Mouse (Mus musculus) C2C12 (cell line): ENCODE measurements around the gene Ndufs7.

Experiments used
- CEBPB ChIP-seq: IDR thresholded peaks from one replicate; pipeline ENCODE4 v1.6.1; 2011; ENCODE audit warnings: low read depth, mild to moderate bottlenecking, control low read depth, moderate library complexity
- CTCF ChIP-seq: IDR thresholded peaks from one replicate; pipeline ENCODE4 v1.5.1; 2011; ENCODE audit not compliant: control insufficient read depth, insufficient read depth, insufficient read length
- FOSL1 ChIP-seq: IDR thresholded peaks from one replicate; pipeline ENCODE4 v1.8.0; 2011; ENCODE audit warnings: mild to moderate bottlenecking, low read length; ENCODE audit not compliant: poor library complexity, insufficient read depth, severe bottlenecking
- MAX ChIP-seq: IDR thresholded peaks from one replicate; pipeline ENCODE4 v1.6.1; 2011; ENCODE audit warnings: mild to moderate bottlenecking, control low read depth
- USF1 ChIP-seq: IDR thresholded peaks from one replicate; pipeline ENCODE4 v1.6.1; 2011; ENCODE audit warnings: low read depth, mild to moderate bottlenecking, control low read depth, moderate library complexity

- TF ChIP-seq CTCF = no peak
- TF ChIP-seq USF1 = no peak
- TF ChIP-seq MAX = no peak
- no peak for TF ChIP-seq FOSL1
- no peak for TF ChIP-seq CEBPB
Observed at GRCm38 (mm10) chr10:80255881-80256535, 7.1 kb downstream of the Ndufs7 start.
